Mouse (Mus musculus) cerebellum, adult 2 months (tissue): Measurements from ENCODE around the gene Dpm3. TPM values are rescaled to one million over a fixed set of nuclear protein-coding genes. Genes with fewer than 3 reads are reported as not detected.

Experiments
- DNase-seq, 2 experiments: peaks; one replicate each; pipeline ENCODE4 v3.0.0; 2021
- H3K27ac ChIP-seq: fragments of 200-500 bp; 2 replicates; pipeline ENCODE4 v1.5.1; 2012; ENCODE audit warnings: low read length, control low read depth, inconsistent platforms; ENCODE audit not compliant: insufficient read depth
- H3K27me3 ChIP-seq: fragments of 200-500 bp; 2 replicates; pipeline ENCODE4 v1.6.1; 2012; ENCODE audit warnings: inconsistent platforms, mild to moderate bottlenecking, low read length, moderate library complexity; ENCODE audit not compliant: control insufficient read depth, insufficient read depth
- H3K4me1 ChIP-seq: fragments of 200-500 bp; 2 replicates; pipeline ENCODE4 v1.6.1; 2011; ENCODE audit warnings: low read length; ENCODE audit not compliant: control insufficient read depth, insufficient read depth
- H3K4me3 ChIP-seq: fragments of 200-500 bp; replicated peaks from 2 replicates; pipeline ENCODE3; 2011; ENCODE audit warnings: mild to moderate bottlenecking, low read depth, low read length, control low read depth; ENCODE audit not compliant: insufficient read depth
- CTCF ChIP-seq: fragments of 200-500 bp; IDR thresholded peaks from 2 replicates; pipeline ENCODE4 v1.5.1; 2011; ENCODE audit warnings: low read depth, mild to moderate bottlenecking, control low read depth, low read length, moderate library complexity, borderline replicate concordance; ENCODE audit not compliant: insufficient read depth
- POLR2A ChIP-seq: fragments of 200-500 bp; IDR thresholded peaks from 2 replicates; pipeline ENCODE4 v1.6.1; 2011; ENCODE audit warnings: low read length, control low read depth, borderline replicate concordance; ENCODE audit not compliant: insufficient read depth
- WGBS: fragments of 180-500 bp; shearing (Covaris S2); methylation state at CpG from one replicate; pipeline ENCODE4 v1.1.7; 2018; 5-methylcytosine and 5-hydroxymethylcytosine counted together
- polyA plus RNA-seq: library from polyadenylated mRNA; depleted of rRNA; stranded (reverse); fragments of >200 nt; gene quantifications from 2 replicates; pipeline ENCODE4 v1.2.3, GENCODE M21; 2012

Gene Dpm3
- polyA plus RNA-seq, 1 experiment, result 218 TPM

DNA sequence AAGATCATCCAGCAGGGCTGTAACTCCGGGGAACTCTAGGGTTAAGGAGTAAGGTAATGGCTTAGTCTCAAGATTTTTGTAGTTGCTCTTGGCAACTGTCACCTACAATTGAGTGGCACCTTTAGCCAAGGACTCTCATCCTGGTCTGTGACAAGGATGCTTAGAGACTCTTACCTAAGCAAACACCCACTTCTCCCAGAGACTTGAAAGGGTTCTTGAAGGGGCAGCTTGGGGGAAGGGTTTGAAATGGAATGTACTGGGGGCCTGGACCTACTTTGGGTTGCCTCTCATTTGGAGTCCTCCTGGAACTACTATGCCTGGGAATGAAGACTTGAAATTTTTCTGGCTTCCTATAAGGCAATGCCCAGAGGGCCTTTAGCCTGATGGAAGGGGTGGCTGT is 40.9 kb upstream of the Dpm3 start:
- Histone ChIP-seq H3K27ac (no peak overlapping the region), H3K4me3 (no peak overlapping the region), H3K4me1 (0 out of 2 replicates have a peak, but pooled peaks cover 2% of the 10 kb centered on the region), H3K27me3 (no peaks in the 10 kb centered on the region)
- WGBS, result 63% methylated on average over 1 of the region's 1 CpGs
- DNase-seq, result no peak
- no peak for TF ChIP-seq POLR2A
- no peak for TF ChIP-seq CTCF

DNA sequence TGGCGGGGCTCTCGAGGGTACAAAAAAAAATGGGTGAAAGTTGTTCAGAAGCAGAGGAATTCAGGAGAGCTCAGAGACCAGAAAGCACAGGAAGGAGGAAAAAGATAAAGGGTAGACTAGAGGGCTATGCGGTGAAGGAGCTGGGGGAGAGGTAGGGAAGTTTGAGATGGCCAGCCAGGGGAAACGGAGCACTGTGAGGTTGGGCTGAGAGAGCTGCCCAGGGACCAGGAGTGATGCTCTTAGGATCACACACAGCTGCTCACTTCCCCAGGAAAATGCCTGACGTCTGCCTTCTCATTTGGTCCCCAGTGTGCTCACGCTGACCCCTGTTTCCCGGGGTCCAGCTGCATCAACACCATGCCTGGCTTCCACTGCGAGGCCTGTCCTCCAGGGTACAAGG is 39.6 kb upstream of the Dpm3 start:
- no peak for TF ChIP-seq CTCF
- TF ChIP-seq POLR2A, result no peak
- 46% methylated on average over 8 of the region's 8 CpGs for WGBS
- no peak for DNase-seq
- no peaks in the 10 kb centered on the region for H3K27me3 ChIP-seq
- no peak overlapping the region for H3K4me3 ChIP-seq
- no peak overlapping the region for H3K27ac ChIP-seq
- H3K4me1 ChIP-seq, result 0 out of 2 replicates have a peak, but pooled peaks cover 2% of the 10 kb centered on the region

DNA sequence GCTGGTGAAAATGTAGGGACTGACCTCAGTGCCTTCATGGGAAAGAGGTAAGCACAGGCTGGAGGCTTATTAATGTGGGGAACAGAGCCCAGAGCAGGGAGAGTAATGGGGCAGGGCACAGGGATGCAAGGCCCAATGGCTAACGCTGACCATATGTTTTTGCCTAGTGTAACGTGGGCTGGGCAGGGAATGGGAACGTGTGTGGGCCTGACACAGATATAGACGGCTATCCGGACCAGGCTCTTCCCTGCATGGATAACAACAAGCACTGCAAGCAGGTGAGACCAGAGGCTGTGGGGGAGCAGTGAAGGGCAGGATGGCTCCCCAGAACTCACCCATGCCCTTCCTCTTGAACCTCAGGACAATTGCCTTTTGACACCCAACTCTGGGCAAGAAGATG is 38.0 kb upstream of the Dpm3 start:
- Histone ChIP-seq H3K4me1 (no peaks in the 10 kb centered on the region), H3K4me3 (no peak overlapping the region), H3K27me3 (no peaks in the 10 kb centered on the region), H3K27ac (no peak overlapping the region)
- TF ChIP-seq CTCF (no peak), POLR2A (no peak)
- 48% methylated on average over 5 of the region's 5 CpGs for WGBS
- no peak for DNase-seq

DNA sequence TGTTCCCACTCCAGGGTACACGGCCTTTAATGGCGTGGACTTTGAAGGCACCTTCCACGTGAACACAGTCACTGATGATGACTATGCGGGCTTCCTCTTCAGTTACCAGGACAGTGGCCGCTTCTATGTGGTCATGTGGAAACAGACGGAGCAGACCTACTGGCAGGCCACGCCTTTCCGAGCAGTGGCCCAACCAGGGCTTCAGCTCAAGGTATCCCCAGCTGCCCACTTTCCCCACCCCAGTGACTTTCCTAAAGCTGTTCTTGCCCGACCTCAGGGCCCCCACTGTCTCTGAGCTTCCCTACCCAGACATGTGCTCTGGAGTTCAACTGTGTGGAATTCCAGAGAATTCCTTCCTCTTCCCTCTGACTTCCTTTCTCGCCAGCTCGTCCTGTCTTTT is 34.4 kb upstream of the Dpm3 start:
- no peak for TF ChIP-seq CTCF
- no peak for TF ChIP-seq POLR2A
- Histone ChIP-seq H3K27ac (no peak overlapping the region), H3K4me1 (no peaks in the 10 kb centered on the region), H3K4me3 (no peak overlapping the region), H3K27me3 (no peaks in the 10 kb centered on the region)
- DNase-seq, result no peak
- 52% methylated on average over 11 of the region's 11 CpGs for WGBS

DNA sequence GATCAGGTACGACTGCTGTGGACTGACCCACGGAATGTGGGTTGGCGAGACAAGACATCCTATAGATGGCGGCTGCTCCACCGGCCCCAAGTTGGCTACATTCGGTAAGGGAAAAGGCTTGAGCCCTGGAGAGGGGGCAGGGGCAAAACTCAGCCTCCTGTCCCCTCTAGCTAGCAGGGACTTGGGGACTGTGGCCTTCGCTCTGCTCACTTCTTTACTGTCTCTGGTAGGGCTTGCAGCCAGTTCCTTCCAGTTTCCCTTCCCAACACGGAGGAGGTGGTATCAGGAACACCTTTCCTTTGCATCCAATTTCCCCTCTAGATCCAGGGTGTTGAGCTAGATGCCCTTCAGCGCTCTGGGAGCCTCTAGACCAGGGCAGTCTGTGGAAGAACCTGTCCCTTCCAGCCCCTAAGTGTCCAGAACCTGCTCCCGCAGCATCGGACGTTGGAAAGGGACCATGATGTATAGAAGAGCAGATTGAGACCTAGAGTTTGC is 33.8 kb upstream of the Dpm3 start:
- Histone ChIP-seq H3K4me3 (no peak overlapping the region), H3K4me1 (no peaks in the 10 kb centered on the region), H3K27me3 (no peaks in the 10 kb centered on the region), H3K27ac (no peak overlapping the region; the same call in 1 of the 2 replicates)
- no peak for TF ChIP-seq CTCF
- no peak for TF ChIP-seq POLR2A
- no peak for DNase-seq
- WGBS, result 46% methylated on average over 12 of the region's 12 CpGs

DNA sequence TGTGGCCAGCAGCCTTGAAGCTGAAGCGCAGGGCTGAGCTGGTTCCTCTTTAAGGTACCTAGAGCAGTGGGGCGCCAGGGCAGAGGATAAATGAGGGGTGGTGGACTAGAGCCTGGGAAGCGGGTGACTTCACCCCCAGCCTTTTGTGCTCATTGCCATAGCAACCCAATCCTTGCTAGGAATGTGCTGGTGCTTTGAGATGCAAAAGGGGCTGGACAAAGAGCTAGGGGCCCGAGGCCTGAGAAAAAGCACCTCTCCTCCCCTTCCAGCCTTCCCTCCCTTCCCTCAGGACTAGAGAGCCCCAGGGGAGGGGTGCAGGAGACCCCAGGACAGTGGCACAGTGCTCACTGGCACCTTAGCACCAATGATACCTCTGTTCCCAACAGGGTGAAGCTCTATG is 33.2 kb upstream of the Dpm3 start:
- no peak for TF ChIP-seq CTCF
- TF ChIP-seq POLR2A, result no peak
- Histone ChIP-seq H3K4me1 (no peaks in the 10 kb centered on the region), H3K27ac (no peak overlapping the region; the same call in 1 of the 2 replicates), H3K4me3 (no peak overlapping the region), H3K27me3 (no peaks in the 10 kb centered on the region)
- WGBS, result 66% methylated on average over 4 of the region's 4 CpGs
- peak in 1 of 2 experiments; percentile 31 for DNase-seq

DNA sequence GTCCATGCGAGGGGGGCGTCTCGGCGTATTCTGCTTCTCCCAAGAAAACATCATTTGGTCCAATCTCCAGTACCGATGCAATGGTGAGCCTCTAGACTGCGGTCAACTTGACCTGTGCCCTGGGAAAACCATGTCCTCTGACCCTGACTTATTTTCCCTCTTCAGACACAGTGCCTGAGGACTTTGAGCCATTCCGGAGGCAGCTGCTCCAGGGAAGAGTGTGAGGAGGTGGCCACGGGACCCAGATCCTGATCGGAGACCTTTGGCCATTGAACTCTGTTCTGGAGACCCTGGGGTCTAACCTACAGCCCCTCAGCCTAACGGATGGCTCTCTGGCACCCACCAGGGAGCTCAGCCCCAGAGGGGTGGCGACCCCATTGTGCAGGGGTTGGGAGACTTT is 32.8 kb upstream of the Dpm3 start:
- Histone ChIP-seq H3K4me3 (peak overlapping the region; percentile 7), H3K27ac (0 out of 2 replicates have a peak overlapping the region, but pooled peaks have one; percentile 19), H3K4me1 (no peaks in the 10 kb centered on the region), H3K27me3 (no peaks in the 10 kb centered on the region)
- no peak for DNase-seq
- WGBS, result 47% methylated on average over 11 of the region's 11 CpGs
- no peak for TF ChIP-seq CTCF
- TF ChIP-seq POLR2A, result no peak

DNA sequence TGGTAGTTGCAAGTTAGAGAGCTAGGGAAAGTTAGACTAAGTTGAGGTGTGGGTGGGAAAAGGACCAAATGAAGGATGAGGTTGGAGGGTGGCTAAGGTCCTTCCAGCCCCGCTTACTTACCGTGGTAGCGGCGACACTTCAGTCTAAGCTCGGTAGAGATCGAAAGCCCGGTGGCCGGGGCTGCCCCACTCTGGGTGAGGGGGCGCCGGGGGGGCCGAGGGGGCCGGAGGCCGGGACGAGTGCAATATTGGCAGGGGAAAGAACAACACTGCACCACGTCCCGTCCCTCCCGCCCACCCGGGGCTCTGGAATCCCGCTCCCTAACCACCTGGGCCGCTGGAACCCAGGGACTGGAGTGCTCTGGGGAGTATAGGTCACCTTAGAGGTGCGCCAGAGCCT is 32.3 kb upstream of the Dpm3 start, which contains the start of gene Mtx1:
TSS of gene Mtx1 (minus strand) at position 189 of the 400 bp plus-strand sequence.
- Histone ChIP-seq H3K4me1 (peaks cover 4% of the 10 kb centered on the region), H3K4me3 (peak within 1 kb of the TSS; percentile 38), H3K27me3 (no peaks in the 10 kb centered on the region), H3K27ac (0 out of 2 replicates have a peak within 1 kb of the TSS, but pooled peaks have one; percentile 19)
- no peak for DNase-seq
- TF ChIP-seq CTCF (no peak), POLR2A (no peak)
- WGBS, result 23% methylated on average over 21 of the region's 21 CpGs
